Mouse (Mus musculus) bone marrow macrophage, adult 2 months (primary cell): ENCODE data around the gene Copz2.

Source experiments
- CTCF ChIP-seq: IDR thresholded peaks from 2 replicates; pipeline ENCODE4 v1.5.1; 2012; ENCODE audit warnings: low read depth, mild to moderate bottlenecking, low read length, moderate library complexity
- POLR2A ChIP-seq: IDR thresholded peaks from 2 replicates; pipeline ENCODE4 v1.6.1; 2012; ENCODE audit warnings: mild to moderate bottlenecking, low read depth, low read length, borderline replicate concordance

GRCm38 (mm10) chr11:96829403-96829812 lies 20.3 kb upstream of the Copz2 start:
- peak; percentile 97 for TF ChIP-seq POLR2A
- TF ChIP-seq CTCF, result no peak
